Mouse (Mus musculus) C2C12 (cell line): ENCODE data around the gene Wwox. TPM values are rescaled to one million over a fixed set of nuclear protein-coding genes. Genes with fewer than 3 reads are reported as not detected.
A peak's percentile ranks its signal among the peaks of the same experiment; 100 is the strongest.

Source experiments
- H3K27me3 ChIP-seq: one replicate; pipeline ENCODE4 v1.6.1; 2011; ENCODE audit not compliant: control insufficient read depth, insufficient read depth, insufficient read length
- H3K36me3 ChIP-seq: one replicate; pipeline ENCODE4 v1.6.1; 2011; ENCODE audit not compliant: control insufficient read depth, insufficient read depth
- H3K4me3 ChIP-seq: one replicate; pipeline ENCODE4 v1.5.1; 2011; ENCODE audit warnings: mild to moderate bottlenecking, control low read depth; ENCODE audit not compliant: poor library complexity, insufficient read depth, severe bottlenecking
- H3K79me2 ChIP-seq: one replicate; pipeline ENCODE4 v1.6.1; 2011; ENCODE audit not compliant: control insufficient read depth, insufficient read depth
- H3K79me3 ChIP-seq: one replicate; pipeline ENCODE4 v1.6.1; 2011; ENCODE audit warnings: low read depth, control low read depth
- H3ac ChIP-seq: one replicate; pipeline ENCODE3; 2011; ENCODE audit warnings: low read depth; ENCODE audit not compliant: control insufficient read depth, insufficient read length
- CEBPB ChIP-seq: IDR thresholded peaks from one replicate; pipeline ENCODE4 v1.6.1; 2011; ENCODE audit warnings: low read depth, mild to moderate bottlenecking, control low read depth, moderate library complexity
- CTCF ChIP-seq: IDR thresholded peaks from one replicate; pipeline ENCODE4 v1.5.1; 2011; ENCODE audit not compliant: control insufficient read depth, insufficient read depth, insufficient read length
- FOSL1 ChIP-seq: IDR thresholded peaks from one replicate; pipeline ENCODE4 v1.8.0; 2011; ENCODE audit warnings: mild to moderate bottlenecking, low read length; ENCODE audit not compliant: poor library complexity, insufficient read depth, severe bottlenecking
- MAX ChIP-seq: IDR thresholded peaks from one replicate; pipeline ENCODE4 v1.6.1; 2011; ENCODE audit warnings: mild to moderate bottlenecking, control low read depth
- MYOD1 ChIP-seq: IDR thresholded peaks from one replicate; pipeline ENCODE4 v1.6.1; 2011; ENCODE audit warnings: low read depth; ENCODE audit not compliant: control insufficient read depth, insufficient read length
- MYOG ChIP-seq: IDR thresholded peaks from one replicate; pipeline ENCODE4 v1.6.1; 2011; ENCODE audit not compliant: control insufficient read depth, insufficient read length; ENCODE audit errors: extremely low read depth
- USF1 ChIP-seq: IDR thresholded peaks from one replicate; pipeline ENCODE4 v1.6.1; 2011; ENCODE audit warnings: low read depth, mild to moderate bottlenecking, control low read depth, moderate library complexity
- polyA plus RNA-seq: library from polyadenylated mRNA; unstranded; fragments of >200 nt; fragmentation: generic; extraction: Trizol; gene quantifications from one replicate; pipeline ENCODE4 v1.2.1, GENCODE M21; 2012; ENCODE audit warnings: missing spikeins

The Wwox gene
- polyA plus RNA-seq, 1 experiment: 3.7 TPM

GRCm38 (mm10) chr8:114455953-114456352 is 16.5 kb downstream of the Wwox start:
- no peaks in the 10 kb centered on the region for H3K79me2 ChIP-seq
- no peaks in the 10 kb centered on the region for H3K36me3 ChIP-seq
- no peaks in the 10 kb centered on the region for H3K79me3 ChIP-seq
- H3K4me3 ChIP-seq: no peak overlapping the region
- TF ChIP-seq CTCF (no peak), MAX (no peak), USF1 (no peak)
- H3ac ChIP-seq: no peak overlapping the region
- no peaks in the 10 kb centered on the region for H3K27me3 ChIP-seq

DNA sequence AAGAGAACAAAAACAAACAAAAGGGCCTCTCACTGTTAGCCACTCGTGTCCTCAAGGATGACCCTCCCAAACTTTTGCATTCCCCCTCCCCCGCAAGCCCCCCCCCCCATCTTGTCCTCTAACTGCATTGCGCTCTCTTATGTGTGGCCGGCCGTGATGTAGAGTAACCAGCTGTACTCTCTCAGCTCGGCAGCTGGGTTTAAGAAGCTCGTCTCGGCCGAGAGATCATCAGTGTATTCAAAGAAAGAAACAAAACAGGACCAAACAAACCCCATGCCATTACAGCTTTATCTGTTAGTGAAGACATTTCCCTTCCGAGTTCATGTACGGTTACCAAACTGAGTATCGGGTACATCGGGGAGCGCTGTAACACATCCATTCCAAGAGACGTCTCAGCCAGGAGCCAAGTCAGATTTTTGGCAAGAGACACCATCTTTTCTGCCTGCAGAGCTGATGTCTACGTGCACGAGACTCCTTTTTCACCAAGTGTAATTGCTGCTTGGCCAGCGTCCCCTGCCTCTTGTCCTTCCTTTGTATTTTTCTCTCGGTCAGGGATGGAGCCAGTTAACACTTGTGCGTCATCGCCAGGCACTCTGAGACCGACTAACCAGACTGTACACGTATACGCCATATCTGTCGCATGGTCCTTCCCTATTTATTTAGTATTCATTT is 18.8 kb downstream of the Wwox start:
- no peak overlapping the region for H3K4me3 ChIP-seq
- no peaks in the 10 kb centered on the region for H3K27me3 ChIP-seq
- H3K79me3 ChIP-seq: no peaks in the 10 kb centered on the region
- no peaks in the 10 kb centered on the region for H3K36me3 ChIP-seq
- TF ChIP-seq USF1 (no peak), MYOD1 (no peak), MAX (no peak), CTCF (no peak), FOSL1 (no peak), CEBPB (no peak), MYOG (no peak)
- H3ac ChIP-seq: no peak overlapping the region
- H3K79me2 ChIP-seq: no peaks in the 10 kb centered on the region

DNA sequence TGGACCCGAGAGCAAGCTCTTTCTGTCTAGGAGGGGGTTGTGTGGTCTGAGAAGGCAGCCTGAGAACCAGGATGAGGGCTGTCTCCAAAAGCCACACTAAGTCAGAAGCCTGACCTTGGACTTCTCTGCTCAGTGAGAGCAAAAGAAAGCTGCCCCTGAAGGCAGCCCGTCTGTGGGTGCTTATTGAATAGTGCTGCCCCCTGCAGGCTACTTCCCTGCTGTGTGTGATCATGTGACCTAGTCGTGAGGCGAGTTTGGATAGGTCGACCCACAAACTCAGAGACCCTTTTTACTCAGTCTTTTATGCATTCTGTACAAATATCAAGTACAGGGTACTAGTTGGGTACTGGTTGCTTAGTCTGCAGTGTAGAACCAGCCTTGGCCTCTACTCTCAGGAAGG is 21.1 kb downstream of the Wwox start:
- H3K36me3 ChIP-seq: no peaks in the 10 kb centered on the region
- H3K79me2 ChIP-seq: no peaks in the 10 kb centered on the region
- TF ChIP-seq CTCF (no peak), USF1 (peak; percentile 47)
- no peaks in the 10 kb centered on the region for H3K79me3 ChIP-seq
- H3K4me3 ChIP-seq: no peak overlapping the region
- no peaks in the 10 kb centered on the region for H3K27me3 ChIP-seq
- no peak overlapping the region for H3ac ChIP-seq

GRCm38 (mm10) chr8:114462591-114462990 is 23.1 kb downstream of the Wwox start:
- TF ChIP-seq FOSL1: no peak
- TF ChIP-seq USF1: no peak
- no peak for TF ChIP-seq MAX
- no peak for TF ChIP-seq MYOG
- TF ChIP-seq MYOD1: no peak
- TF ChIP-seq CEBPB: no peak
- Histone ChIP-seq H3K4me3 (no peak overlapping the region), H3K79me3 (no peaks in the 10 kb centered on the region), H3K79me2 (no peaks in the 10 kb centered on the region), H3K27me3 (no peaks in the 10 kb centered on the region), H3K36me3 (no peaks in the 10 kb centered on the region), H3ac (no peak overlapping the region)

- Histone ChIP-seq H3K36me3 (no peaks in the 10 kb centered on the region), H3K27me3 (no peaks in the 10 kb centered on the region), H3K79me2 (no peaks in the 10 kb centered on the region), H3K79me3 (no peaks in the 10 kb centered on the region), H3K4me3 (no peak overlapping the region), H3ac (no peak overlapping the region)
- TF ChIP-seq MAX (no peak), MYOD1 (no peak), CTCF (no peak), MYOG (no peak), FOSL1 (no peak), USF1 (no peak), CEBPB (no peak)
Observed at GRCm38 (mm10) chr8:114463305-114463704, 23.9 kb downstream of the Wwox start.

DNA sequence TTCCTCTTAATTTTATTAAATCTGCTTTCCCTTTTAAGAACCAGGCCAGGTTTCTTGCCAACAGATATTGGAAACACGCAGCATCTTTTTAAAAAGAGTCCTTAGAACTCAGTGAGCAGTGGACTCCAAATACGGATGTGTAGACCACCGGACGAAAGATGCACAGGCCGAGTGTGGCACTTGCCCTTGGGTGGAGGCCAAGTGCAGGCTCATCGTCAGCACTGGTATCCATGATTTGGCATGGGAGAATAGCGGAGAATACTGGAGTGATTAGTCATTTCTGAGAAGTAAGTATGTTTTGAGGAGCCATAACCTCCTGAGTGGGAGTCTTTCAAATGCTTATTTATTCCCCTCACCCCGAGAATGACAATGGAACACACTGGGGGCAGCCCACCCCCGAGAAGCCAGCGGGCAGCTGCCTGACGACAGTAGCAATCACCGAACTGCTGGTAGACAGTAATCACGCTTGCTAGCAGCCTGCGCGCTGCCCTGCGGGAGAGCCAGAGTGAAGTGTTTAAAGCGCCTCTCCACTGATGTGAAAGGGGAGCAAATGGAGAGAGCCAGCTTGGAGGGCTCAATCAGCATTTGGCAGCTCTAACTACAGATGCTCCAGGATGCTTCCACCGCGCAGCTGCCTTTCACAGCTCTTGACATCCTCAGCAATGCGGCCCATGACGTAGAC is 29.2 kb downstream of the Wwox start:
- no peak for TF ChIP-seq CEBPB
- no peak for TF ChIP-seq CTCF
- Histone ChIP-seq H3ac (no peak overlapping the region), H3K27me3 (no peaks in the 10 kb centered on the region), H3K79me3 (no peaks in the 10 kb centered on the region), H3K79me2 (no peaks in the 10 kb centered on the region), H3K4me3 (no peak overlapping the region), H3K36me3 (no peaks in the 10 kb centered on the region)
